Mouse (Mus musculus): ENCODE measurements around the gene Elmo1.

GRCm38 (mm10) chr13:20439488-20439887, 349.1 kb downstream of the Elmo1 start:
- no peak for TF ChIP-seq GATA1 (IDR thresholded peaks at IDR 0.05; ENCODE audit: borderline replicate concordance, low read length)
- no peak for TF ChIP-seq FLI1 (IDR thresholded peaks at IDR 0.05; ENCODE audit: low read length)

Measured in megakaryocyte, embryonic 14.5 days (primary cell).